Mouse (Mus musculus): ENCODE results near the gene BC048562. TPM values are rescaled to one million over a fixed set of nuclear protein-coding genes. Genes with fewer than 3 reads are reported as not detected.

Gene BC048562
- total and polyA plus RNA-seq, 3 experiments: not detected

- TF ChIP-seq IRF4 (IDR thresholded peaks at IDR 0.05; ENCODE audit: low read depth, low read length) (no peak), CTCF (conservative IDR thresholded peaks at IDR 0.05 in 1 of 2, IDR thresholded peaks at IDR 0.05 in 1 of 2; ENCODE audit: low read depth in 2 of 2, low read length in 2 of 2) (no peak), TCF12 (IDR thresholded peaks at IDR 0.05; ENCODE audit: low read depth, low read length) (no peak), RCOR1 (conservative IDR thresholded peaks at IDR 0.05; ENCODE audit: low read depth, low read length) (no peak)
- DNase-seq (ENCODE audit: extremely low read depth): no peak
- H3K4me1 ChIP-seq (ENCODE audit: control insufficient read depth in 1 of 2, insufficient read depth in 2 of 2): peaks cover 10 to 24% of the 10 kb centered on the region in 2 experiments
- H3K4me2 ChIP-seq (ENCODE audit: insufficient read depth, low read depth, poor library complexity, severe bottlenecking): no peak overlapping the region
- no peak overlapping the region for H3K27ac ChIP-seq (ENCODE audit: insufficient read depth, low read depth)
- H3K36me3 ChIP-seq (replicated peaks in 1 of 2; ENCODE audit: control insufficient read depth in 1 of 2, insufficient read depth in 1 of 2, low read length in 1 of 2): peaks cover 19 to 49% of the 10 kb centered on the region in 2 experiments
- H3K9ac ChIP-seq (ENCODE audit: insufficient read depth, low read depth): no peak overlapping the region
- H3K4me3 ChIP-seq (replicated peaks in 1 of 3; ENCODE audit: low read depth in 2 of 3, low read length in 2 of 3, poor library complexity in 1 of 3): no peak overlapping the region
- H3K9me3 ChIP-seq (replicated peaks; ENCODE audit: low read length): no peaks in the 10 kb centered on the region
- in situ Hi-C loops (cut with MboI; ENCODE audit: low pct_ligation_motif_present, low pct_unique_long_range_greater_than_20kb, low sequenced_read_pairs): no loop called here
- peaks cover 21% of the 10 kb centered on the region for H3K79me2 ChIP-seq (replicated peaks; ENCODE audit: control insufficient read depth, extremely low read depth, insufficient read depth, poor library complexity, severe bottlenecking)
- dilution Hi-C loops (cut with MboI; ENCODE audit: extremely low pct_ligation_motif_present, extremely low pct_unique_long_range_greater_than_20kb, low sequenced_read_pairs): no loop called here
- H3K27me3 ChIP-seq (replicated peaks): no peaks in the 10 kb centered on the region
These were observed 25.9 kb downstream of the BC048562 start for GRCm38 (mm10) chr9:108462192-108462591.

GRCm38 (mm10) chr9:108463713-108464112, 27.4 kb downstream of the BC048562 start:
- TF ChIP-seq NRF1 (IDR thresholded peaks at IDR 0.05; ENCODE audit: low read depth, low read length) (no peak), JUN (IDR thresholded peaks at IDR 0.05; ENCODE audit: insufficient read depth, low read depth, low read length) (no peak), E2F4 (IDR thresholded peaks at IDR 0.05; ENCODE audit: insufficient replicate concordance, low read depth, low read length) (no peak), ZKSCAN1 (IDR thresholded peaks at IDR 0.05; ENCODE audit: borderline replicate concordance, low read depth, low read length) (no peak), PAX5 (IDR thresholded peaks at IDR 0.05; ENCODE audit: low read length) (no peak), POLR2A (IDR thresholded peaks at IDR 0.05; ENCODE audit: low read depth, low read length) (no peak), USF2 (conservative IDR thresholded peaks at IDR 0.05; ENCODE audit: low read depth, low read length) (no peak), EP300 (IDR thresholded peaks at IDR 0.05; ENCODE audit: low read length) (no peak), IRF4 (IDR thresholded peaks at IDR 0.05; ENCODE audit: low read depth, low read length) (no peak), CTCF (conservative IDR thresholded peaks at IDR 0.05 in 1 of 2, IDR thresholded peaks at IDR 0.05 in 1 of 2; ENCODE audit: low read depth in 2 of 2, low read length in 2 of 2) (no peak), BHLHE40 (IDR thresholded peaks at IDR 0.05; ENCODE audit: low read depth, low read length) (no peak), JUND (conservative IDR thresholded peaks at IDR 0.05; ENCODE audit: low read depth, low read length) (no peak), HCFC1 (IDR thresholded peaks at IDR 0.05; ENCODE audit: low read depth, low read length) (no peak), RCOR1 (conservative IDR thresholded peaks at IDR 0.05; ENCODE audit: low read depth, low read length) (no peak), MEF2A (IDR thresholded peaks at IDR 0.05; ENCODE audit: borderline replicate concordance, low read depth, low read length) (no peak), USF1 (IDR thresholded peaks at IDR 0.05; ENCODE audit: low read depth, low read length) (no peak), UBTF (IDR thresholded peaks at IDR 0.05; ENCODE audit: low read depth, low read length) (no peak)
- peaks cover 21% of the 10 kb centered on the region for H3K79me2 ChIP-seq (replicated peaks; ENCODE audit: control insufficient read depth, extremely low read depth, insufficient read depth, poor library complexity, severe bottlenecking)
- no peak overlapping the region for H3K4me3 ChIP-seq (replicated peaks in 1 of 3; ENCODE audit: low read depth in 2 of 3, low read length in 2 of 3, poor library complexity in 1 of 3)
- H3K4me1 ChIP-seq (ENCODE audit: control insufficient read depth in 1 of 2, insufficient read depth in 2 of 2): peaks cover 10 to 24% of the 10 kb centered on the region in 2 experiments
- no peak overlapping the region for H3K9ac ChIP-seq (ENCODE audit: insufficient read depth, low read depth)
- peaks cover 19 to 49% of the 10 kb centered on the region in 2 experiments for H3K36me3 ChIP-seq (replicated peaks in 1 of 2; ENCODE audit: control insufficient read depth in 1 of 2, insufficient read depth in 1 of 2, low read length in 1 of 2)
- dilution Hi-C loops (cut with MboI; ENCODE audit: extremely low pct_ligation_motif_present, extremely low pct_unique_long_range_greater_than_20kb, low sequenced_read_pairs): no loop called here
- no peaks in the 10 kb centered on the region for H3K9me3 ChIP-seq (replicated peaks; ENCODE audit: low read length)
- in situ Hi-C loops (cut with MboI; ENCODE audit: low pct_ligation_motif_present, low pct_unique_long_range_greater_than_20kb, low sequenced_read_pairs): no loop called here
- no peak for DNase-seq (ENCODE audit: extremely low read depth)
- H3K27ac ChIP-seq (ENCODE audit: insufficient read depth, low read depth): no peak overlapping the region
- no peaks in the 10 kb centered on the region for H3K27me3 ChIP-seq (replicated peaks)
- H3K4me2 ChIP-seq (ENCODE audit: insufficient read depth, low read depth, poor library complexity, severe bottlenecking): no peak overlapping the region

All from CH12.LX (cell line).